Mouse (Mus musculus) liver, adult 2 months (tissue): ENCODE data around the gene Icam2. TPM values are rescaled to one million over a fixed set of nuclear protein-coding genes. Genes with fewer than 3 reads are reported as not detected.

ENCODE experiments used
- DNase-seq: peaks from one replicate; pipeline ENCODE4 v3.0.0-alpha.2; 2011; ENCODE audit warnings: low read depth, low spot score; ENCODE audit errors: extremely low read depth
- H3K27ac ChIP-seq: fragments of 200-500 bp; replicated peaks from 2 replicates; pipeline ENCODE4 v1.5.1; 2012; ENCODE audit warnings: low read depth, mild to moderate bottlenecking, control low read depth, inconsistent platforms, low read length; ENCODE audit not compliant: insufficient read depth
- H3K27me3 ChIP-seq: fragments of 200-500 bp; 2 replicates; pipeline ENCODE4 v1.6.1; 2012; ENCODE audit warnings: mild to moderate bottlenecking, moderate library complexity, low read length, inconsistent platforms; ENCODE audit not compliant: control insufficient read depth, insufficient read depth
- H3K36me3 ChIP-seq: fragments of 200-500 bp; 2 replicates; pipeline ENCODE4 v1.6.1; 2012; ENCODE audit warnings: low read length, inconsistent platforms; ENCODE audit not compliant: control insufficient read depth, insufficient read depth
- H3K4me1 ChIP-seq: fragments of 200-500 bp; 2 replicates; pipeline ENCODE4 v1.6.1; 2011; ENCODE audit warnings: low read length; ENCODE audit not compliant: control insufficient read depth, insufficient read depth
- H3K4me3 ChIP-seq: fragments of 200-500 bp; 2 replicates; pipeline ENCODE4 v1.5.1; 2011; ENCODE audit warnings: low read depth, mild to moderate bottlenecking, control low read depth, low read length, moderate library complexity; ENCODE audit not compliant: insufficient read depth
- H3K79me2 ChIP-seq: fragments of 200-500 bp; 2 replicates; pipeline ENCODE4 v1.6.1; 2012; ENCODE audit warnings: inconsistent platforms, mild to moderate bottlenecking, low read length, moderate library complexity; ENCODE audit not compliant: control insufficient read depth, insufficient read depth
- H3K9ac ChIP-seq: fragments of 200-500 bp; 2 replicates; pipeline ENCODE4 v1.6.1; 2012; ENCODE audit warnings: low read depth, mild to moderate bottlenecking, control low read depth, inconsistent platforms, low read length
- CTCF ChIP-seq: fragments of 200-500 bp; IDR thresholded peaks from 2 replicates; pipeline ENCODE4 v1.5.1; 2011; ENCODE audit warnings: low read depth, low read length, control low read depth
- POLR2A ChIP-seq: fragments of 200-500 bp; IDR thresholded peaks from 2 replicates; pipeline ENCODE4 v1.6.1; 2011; ENCODE audit warnings: low read length, control low read depth; ENCODE audit not compliant: insufficient read depth; ENCODE audit errors: extremely low read depth
- WGBS: fragments of 180-500 bp; shearing (Covaris S2); methylation state at CpG from one replicate; pipeline ENCODE4 v1.1.7; 2018; 5-methylcytosine and 5-hydroxymethylcytosine counted together
- polyA plus RNA-seq: library from polyadenylated mRNA; depleted of rRNA; stranded (reverse); fragments of >200 nt; gene quantifications from 2 replicates; pipeline ENCODE4 v1.2.3, GENCODE M21; 2012; rRNA removed
- total RNA-seq: library from RNA; depleted of rRNA; stranded (reverse); fragments of >200 nt; gene quantifications from 2 replicates; pipeline ENCODE4 v1.2.3, GENCODE M21; 2014; rRNA removed

The Icam2 gene
- total and polyA plus RNA-seq, 2 experiments = 5.3 to 5.4 TPM

- Histone ChIP-seq H3K4me1 (no peaks in the 10 kb centered on the region), H3K27me3 (no peaks in the 10 kb centered on the region), H3K9ac (no peak overlapping the region), H3K36me3 (no peaks in the 10 kb centered on the region), H3K4me3 (no peak overlapping the region), H3K27ac (no peak overlapping the region), H3K79me2 (no peaks in the 10 kb centered on the region)
- TF ChIP-seq CTCF (no peak), POLR2A (no peak)
- DNase-seq = no peak
- 69% methylated on average over 5 of the region's 5 CpGs for WGBS
Observed at GRCm38 (mm10) chr11:106328521-106328920, 59.4 kb downstream of the Icam2 start.

Other genes with a start within 250 kb of the Icam2 start
- not detected in 2 replicates for gene Gm10840, start 227.2 kb downstream of the Icam2 start, total RNA-seq
- not detected in 2 replicates for gene Gm10840, start 227.2 kb downstream of the Icam2 start, polyA plus RNA-seq
- gene Limd2, start 227.2 kb downstream of the Icam2 start, total RNA-seq = 9.4 and 9.7 TPM in 2 replicates
- 21.8 and 26.3 TPM in 2 replicates for gene Limd2, start 227.2 kb downstream of the Icam2 start, polyA plus RNA-seq
- 1.8 and 2.8 TPM in 2 replicates for gene Strada, start 185.9 kb downstream of the Icam2 start, total RNA-seq
- 3.1 and 3.9 TPM in 2 replicates for gene Strada, start 185.9 kb downstream of the Icam2 start, polyA plus RNA-seq
- gene Ccdc47, start 171.7 kb downstream of the Icam2 start, total RNA-seq = 42.6 and 48.9 TPM in 2 replicates
- gene Ccdc47, start 171.7 kb downstream of the Icam2 start, polyA plus RNA-seq = 12.8 and 16.9 TPM in 2 replicates
- gene Ddx42, start 171.1 kb downstream of the Icam2 start, total RNA-seq = 16.0 and 19.7 TPM in 2 replicates
- 4.8 and 5.1 TPM in 2 replicates for gene Ddx42, start 171.1 kb downstream of the Icam2 start, polyA plus RNA-seq
- 19.7 and 20.7 TPM in 2 replicates for gene Ftsj3, start 132.0 kb downstream of the Icam2 start, total RNA-seq
- 8.8 and 13.8 TPM in 2 replicates for gene Ftsj3, start 132.0 kb downstream of the Icam2 start, polyA plus RNA-seq
- 60.3 and 65.2 TPM in 2 replicates for gene Psmc5, start 131.9 kb downstream of the Icam2 start, total RNA-seq
- gene Psmc5, start 131.9 kb downstream of the Icam2 start, polyA plus RNA-seq = 37.7 and 43.2 TPM in 2 replicates
- gene Smarcd2, start 115.1 kb downstream of the Icam2 start, total RNA-seq = 70.1 and 70.3 TPM in 2 replicates
- 67.3 and 84.8 TPM in 2 replicates for gene Smarcd2, start 115.1 kb downstream of the Icam2 start, polyA plus RNA-seq
- gene Tcam1, start 111.4 kb downstream of the Icam2 start, total RNA-seq = not detected in 2 replicates
- not detected in 2 replicates for gene Tcam1, start 111.4 kb downstream of the Icam2 start, polyA plus RNA-seq
- not detected in 2 replicates for gene Gh, start 86.2 kb downstream of the Icam2 start, total RNA-seq
- gene Gh, start 86.2 kb downstream of the Icam2 start, polyA plus RNA-seq = not detected in 2 replicates
- gene Cd79b, start 73.3 kb downstream of the Icam2 start, total RNA-seq = 2.1 and 4.6 TPM in 2 replicates
- gene Cd79b, start 73.3 kb downstream of the Icam2 start, polyA plus RNA-seq = 1.4 and 3.8 TPM in 2 replicates
- gene Scn4a, start 34.8 kb downstream of the Icam2 start, total RNA-seq = 0.09 and 0.13 TPM in 2 replicates
- gene Scn4a, start 34.8 kb downstream of the Icam2 start, polyA plus RNA-seq = 0.02 TPM in 2 replicates
- not detected in 2 replicates for gene Prr29, start 22.6 kb downstream of the Icam2 start, total RNA-seq
- 0.17 TPM in 1 of 2 replicates, not detected in the other for gene Prr29, start 22.6 kb downstream of the Icam2 start, polyA plus RNA-seq
- gene Ern1, start 99.8 kb upstream of the Icam2 start, total RNA-seq = 18.2 and 24.1 TPM in 2 replicates
- 36.3 and 52.8 TPM in 2 replicates for gene Ern1, start 99.8 kb upstream of the Icam2 start, polyA plus RNA-seq
- 60.4 and 63.4 TPM in 2 replicates for gene Tex2, start 225.3 kb upstream of the Icam2 start, total RNA-seq
- 45.3 and 49.7 TPM in 2 replicates for gene Tex2, start 225.3 kb upstream of the Icam2 start, polyA plus RNA-seq